Mouse (Mus musculus): Measurements from ENCODE around the gene Vmn2r-ps130.
"Not testable (repeated sequence)": the region's sequence is repeated elsewhere in the genome, so short reads cannot be mapped to it uniquely, and the experiment has no call there.

Gene Vmn2r-ps130

DNA sequence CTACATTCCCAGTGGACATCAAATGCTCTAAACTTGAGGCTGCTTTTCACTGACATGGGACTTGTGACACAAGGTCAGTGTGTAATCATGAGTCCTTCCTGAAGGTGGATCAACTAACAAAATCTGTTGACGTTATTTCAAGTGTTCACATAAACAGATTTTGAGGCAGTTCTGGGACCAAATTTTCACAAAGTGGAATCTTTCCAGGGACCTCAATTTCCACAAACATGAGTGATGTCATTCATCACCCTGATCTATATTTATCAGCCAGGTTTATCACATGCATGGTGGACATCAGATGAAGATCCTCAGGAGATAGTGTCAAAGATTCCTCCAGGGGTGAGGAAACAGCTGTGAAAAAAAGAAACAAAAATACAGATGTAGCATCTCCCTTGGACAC lies at the start of gene Vmn2r-ps130:
Vmn2r-ps130 (plus strand) TSS at position 301 of the 400 bp plus-strand sequence.
- not testable (repeated sequence) for DNase-seq (ENCODE audit: low read depth, low spot score)

Data from A20 (cell line).